Mouse (Mus musculus) cerebellum, postnatal 4 days (tissue): ENCODE measurements at regions not wholly inside any gene's neighbourhood (a gene's known extent, or its start where the extent isn't known, plus 50 kb on each side); places are given as distances from the start of the nearest gene placed in this dataset.
A peak's percentile ranks its signal among the peaks of the same experiment; 100 is the strongest.

ENCODE experiments used
- DNase-seq, 2 experiments: peaks; one replicate each; pipeline ENCODE4 v3.0.0; 2022; ENCODE audit warnings: low spot score in 2 of 2, mixed read lengths in 1 of 2

DNA sequence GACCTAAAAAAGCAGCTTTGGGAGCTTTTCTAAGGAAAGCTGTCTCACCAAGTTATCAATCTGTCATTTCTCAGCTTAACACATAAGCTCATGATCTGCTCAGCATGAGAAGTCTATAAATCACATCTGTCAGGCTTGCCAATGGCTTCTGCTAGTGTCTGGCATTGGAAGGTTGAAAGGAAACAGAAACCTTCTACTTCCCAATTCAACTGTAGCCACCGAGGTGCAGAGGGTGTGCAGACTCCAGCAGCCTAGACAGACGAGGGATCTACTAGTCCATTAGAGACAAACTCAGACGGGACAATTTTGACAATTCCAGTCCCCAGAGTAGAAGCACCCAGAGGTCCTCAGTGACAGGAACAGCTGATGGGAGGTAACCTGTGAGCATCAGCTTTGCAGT is 103.0 kb downstream of the Nab1 start:
- DNase-seq, result no peak

DNA sequence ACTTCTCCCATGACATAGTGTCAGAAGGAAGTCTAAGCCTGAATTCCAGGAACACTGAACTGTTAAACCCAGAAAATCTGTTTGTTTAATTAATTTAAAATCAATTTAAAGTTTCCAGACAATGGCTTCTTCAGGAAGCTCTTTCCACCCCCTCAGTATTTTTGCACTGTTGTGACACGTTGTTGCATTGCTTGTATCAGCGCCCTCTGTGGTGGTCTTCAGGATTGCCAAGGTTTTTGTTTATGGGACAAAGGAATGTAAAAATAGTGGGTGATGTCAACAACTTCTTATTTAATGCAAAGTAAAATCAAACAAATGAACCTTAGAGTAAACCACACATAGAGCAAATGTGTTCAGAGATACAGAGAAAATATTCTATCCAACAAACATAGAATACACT is 107.5 kb downstream of the Nab1 start:
- no peak for DNase-seq

DNA sequence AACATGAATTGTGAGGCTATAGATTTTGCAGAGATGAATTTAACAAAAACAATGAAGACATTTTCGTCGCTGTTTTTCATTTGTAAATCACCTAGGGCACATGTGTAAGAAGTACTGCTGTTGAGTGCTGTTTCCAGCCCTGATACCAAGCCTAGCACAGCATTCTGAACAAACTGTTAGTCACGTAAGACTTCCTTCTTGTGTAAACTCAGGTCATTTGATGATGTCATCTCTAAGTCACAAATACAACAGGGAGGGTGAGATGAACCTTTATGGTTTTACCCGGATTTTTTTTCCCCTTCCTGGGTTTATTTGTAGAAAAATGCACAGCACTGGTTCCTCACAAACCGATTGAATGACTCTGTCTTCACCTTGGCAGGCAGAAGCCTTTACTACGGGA is 111.6 kb downstream of the Nab1 start:
- no peak for DNase-seq

DNA sequence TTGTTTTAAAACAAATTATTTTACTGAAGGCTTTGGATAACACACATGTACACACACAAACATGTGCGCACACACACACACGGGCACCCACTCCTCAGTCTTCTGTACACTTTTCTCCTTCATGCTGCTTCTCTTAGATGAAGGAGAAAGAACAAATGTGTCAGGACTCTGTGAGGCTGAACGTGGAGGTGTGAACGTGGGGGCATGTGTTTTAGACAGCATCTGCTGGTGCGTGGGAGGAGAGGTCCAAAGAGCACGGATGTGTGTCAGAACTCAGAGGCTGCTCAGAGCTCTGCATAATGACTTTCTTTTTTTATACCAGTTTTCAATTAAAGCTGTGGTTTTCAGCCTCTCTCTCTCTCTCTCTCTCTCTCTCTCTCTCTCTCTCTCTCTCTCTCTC is 112.4 kb downstream of the Nab1 start:
- no peak for DNase-seq

DNA sequence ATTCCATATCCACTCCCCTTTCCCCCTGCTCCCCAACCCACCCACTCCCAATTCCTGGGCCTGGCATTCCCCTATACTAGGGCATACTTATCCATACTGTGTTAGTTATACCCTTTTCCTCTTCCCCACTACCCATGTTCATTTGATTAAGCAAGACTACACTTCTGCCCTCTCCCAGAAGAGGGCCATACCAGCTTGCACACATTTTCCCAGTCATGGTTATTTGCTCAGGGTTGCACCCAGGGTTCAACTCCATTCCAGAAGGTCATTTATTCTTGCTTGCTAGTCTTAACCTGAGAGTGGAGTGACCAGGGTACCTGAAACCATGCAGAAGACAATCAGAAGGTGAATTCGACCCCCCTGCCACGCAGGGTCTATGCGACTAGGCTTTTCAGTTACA is 113.4 kb downstream of the Nab1 start:
- DNase-seq, result no peak

DNA sequence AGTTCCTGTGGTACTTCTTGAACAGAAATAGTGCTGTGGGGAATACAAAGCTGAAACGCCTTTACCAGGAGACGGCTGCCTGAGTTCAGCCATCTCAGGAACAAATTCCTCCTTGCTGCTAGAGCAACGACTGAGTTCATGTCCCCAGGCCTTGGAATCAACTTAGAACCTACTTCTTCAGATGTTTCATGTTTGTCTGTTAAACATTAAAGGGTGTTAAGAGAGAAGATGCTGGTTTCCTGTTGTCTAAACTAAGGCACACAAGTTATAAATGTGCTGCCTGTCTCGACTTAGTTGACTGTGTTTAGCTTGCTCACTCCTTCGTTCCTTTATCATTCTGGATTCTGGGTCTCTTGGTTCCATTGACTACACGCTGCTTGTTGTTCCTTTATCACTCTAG is 125.2 kb downstream of the Nab1 start:
- DNase-seq, result no peak

DNA sequence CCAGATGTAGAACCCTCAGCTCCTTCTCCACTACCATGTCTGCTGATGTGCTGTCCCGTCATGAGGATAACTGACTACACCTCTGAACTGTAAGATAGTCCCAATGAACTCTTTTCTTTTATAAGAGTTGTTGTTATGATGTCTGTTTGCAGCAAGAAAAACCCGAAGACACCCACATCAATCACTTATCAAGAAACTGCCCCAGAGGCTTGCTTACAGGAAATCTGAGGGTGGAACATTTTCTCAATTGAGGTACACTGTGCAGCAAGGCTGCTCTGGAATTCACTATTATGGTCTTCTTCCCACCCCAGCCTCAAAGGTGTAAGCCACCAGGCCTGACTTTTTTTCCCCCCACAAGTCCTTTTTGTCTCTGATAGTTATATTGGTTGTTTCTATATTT is 125.8 kb downstream of the Nab1 start:
- DNase-seq, result no peak

DNA sequence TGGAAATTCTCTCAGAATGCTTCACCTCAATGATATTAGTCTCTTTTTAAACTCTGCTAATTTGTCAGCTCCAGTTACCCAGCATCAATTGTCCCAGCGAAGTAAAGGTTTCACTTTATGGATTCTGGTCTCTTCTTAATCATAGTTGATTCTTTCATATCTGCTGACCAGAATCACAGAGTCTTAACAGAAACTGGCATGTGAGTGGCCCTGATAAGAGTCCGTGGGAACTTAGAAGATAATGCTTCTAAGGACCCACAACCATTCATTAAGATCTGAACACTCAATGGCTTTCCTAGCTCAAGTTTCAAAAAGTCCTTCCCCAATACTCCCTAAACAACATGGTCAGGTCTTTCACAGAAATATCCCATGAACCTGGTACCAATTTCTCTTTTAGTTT is 126.7 kb downstream of the Nab1 start:
- no peak for DNase-seq

DNA sequence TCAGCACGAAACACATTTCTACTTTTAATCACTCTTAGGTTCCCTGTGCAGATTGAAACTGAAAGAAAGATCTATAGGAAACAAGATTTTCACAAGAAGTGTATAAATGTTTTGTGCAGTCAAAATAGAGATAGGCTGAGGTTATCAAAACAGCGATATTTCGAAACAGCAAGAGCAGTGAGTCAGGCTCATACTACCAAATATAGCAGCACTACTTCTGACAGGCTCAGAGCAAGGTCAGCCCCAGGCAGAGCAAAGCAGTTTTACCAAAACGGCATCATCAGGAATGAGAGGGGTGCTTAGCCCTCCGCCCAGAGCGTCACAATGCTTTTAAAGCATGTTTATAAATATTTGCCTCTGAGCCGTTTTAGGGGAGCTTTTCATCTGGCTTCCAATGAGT is 133.4 kb upstream of the Gls start:
- no peak for DNase-seq

DNA sequence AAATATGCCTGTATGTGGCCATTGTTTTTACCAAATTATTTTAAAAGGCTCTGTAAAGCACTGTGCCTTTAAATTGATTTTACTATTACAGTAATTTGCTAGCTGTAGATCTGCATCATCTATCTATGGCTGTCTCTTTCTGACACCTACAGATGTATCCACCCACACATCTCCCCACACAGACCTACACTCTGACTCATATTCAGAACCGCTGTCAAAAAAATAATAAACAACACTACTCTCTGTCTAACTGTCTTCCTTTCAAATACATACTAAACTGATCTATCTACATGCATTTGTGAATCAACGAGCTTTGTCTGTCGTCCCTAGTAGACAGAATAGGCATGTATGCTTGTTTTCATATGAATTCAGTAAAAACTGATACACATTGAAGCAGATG is 130.6 kb upstream of the Gls start:
- DNase-seq, result no peak

DNA sequence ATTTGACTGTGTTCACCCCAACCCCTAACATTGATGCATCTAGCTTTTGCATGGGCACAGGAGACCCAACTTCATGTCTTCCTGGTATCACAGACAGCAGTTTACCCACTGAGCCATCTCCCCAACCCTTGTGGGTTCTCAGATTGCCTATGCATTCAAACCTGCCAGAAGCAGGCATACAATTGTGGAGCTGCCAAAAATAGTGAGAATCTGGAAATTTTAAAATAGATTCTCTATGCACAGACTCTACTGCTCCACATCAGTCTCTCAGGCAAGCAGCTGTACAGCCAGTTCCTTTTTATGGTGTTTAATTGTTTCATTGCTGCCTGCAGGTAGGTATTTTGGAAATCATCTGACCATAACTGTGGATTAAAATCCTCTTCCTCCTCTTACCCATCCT is 129.9 kb upstream of the Gls start:
- DNase-seq, result no peak

DNA sequence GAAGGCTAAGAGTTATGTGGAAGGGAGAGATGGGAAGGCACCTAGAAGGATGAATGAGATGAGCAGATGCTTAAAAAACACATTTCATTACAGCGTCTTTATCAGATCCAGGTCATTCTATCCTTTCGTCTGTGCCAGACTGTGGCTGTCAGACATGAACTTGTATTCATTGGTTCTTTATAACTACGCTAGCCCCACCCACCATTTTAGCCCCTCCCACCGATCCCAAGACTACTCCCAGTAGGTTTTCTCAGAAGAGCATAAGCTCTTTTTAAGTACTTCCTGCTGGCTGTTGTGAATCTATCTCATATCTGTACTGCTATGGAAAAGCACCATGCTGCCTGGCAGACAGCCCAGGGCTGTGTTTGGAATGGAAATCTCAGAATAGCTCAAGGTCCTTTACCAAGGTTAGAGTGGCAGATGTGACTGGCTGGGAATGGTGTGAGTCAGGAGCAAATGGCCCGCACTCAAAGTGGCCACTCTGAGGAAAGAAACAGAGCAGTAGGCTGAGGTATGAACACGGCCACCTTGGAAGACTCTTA is 121.1 kb upstream of the Gls start:
- no peak for DNase-seq

DNA sequence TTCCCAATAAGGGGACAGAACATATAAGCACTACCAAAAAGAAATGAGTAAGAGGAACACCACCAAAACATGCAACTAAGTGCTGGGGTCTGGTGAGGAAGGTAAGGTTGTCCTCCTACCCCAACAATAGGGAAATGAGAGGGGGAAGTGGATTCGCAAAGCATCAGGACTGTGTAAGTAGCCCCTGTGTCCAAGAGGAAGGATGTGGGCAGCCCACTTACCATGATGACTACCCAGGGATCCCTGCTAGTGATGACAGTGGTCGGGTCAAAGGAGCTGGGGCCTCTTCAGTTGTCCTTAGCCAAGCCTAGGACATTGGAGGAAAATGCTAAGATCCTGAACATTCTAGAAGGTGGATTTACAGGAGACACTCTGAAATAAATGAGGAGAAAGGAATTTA is 109.1 kb upstream of the Gls start:
- no peak for DNase-seq

DNA sequence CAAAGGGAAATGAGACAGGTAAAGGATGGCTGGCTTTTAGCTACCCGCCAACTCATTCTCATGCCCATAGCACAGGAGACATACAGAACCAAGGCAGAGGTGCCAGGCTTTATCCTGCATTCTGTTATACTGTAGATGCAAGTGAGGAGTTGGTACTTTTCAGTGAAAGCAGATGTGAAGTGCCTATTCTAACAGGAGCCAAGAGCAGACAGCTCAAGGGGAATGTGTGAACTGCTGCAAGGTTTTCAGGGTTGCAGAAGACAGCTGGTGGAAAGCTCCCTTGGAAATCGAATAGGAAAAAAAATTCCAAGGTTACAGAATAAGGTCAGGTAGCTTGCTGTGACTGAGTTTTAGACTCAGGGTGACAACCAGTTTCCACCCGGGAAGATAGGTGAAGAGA is 105.7 kb upstream of the Gls start:
- no peak for DNase-seq

DNA sequence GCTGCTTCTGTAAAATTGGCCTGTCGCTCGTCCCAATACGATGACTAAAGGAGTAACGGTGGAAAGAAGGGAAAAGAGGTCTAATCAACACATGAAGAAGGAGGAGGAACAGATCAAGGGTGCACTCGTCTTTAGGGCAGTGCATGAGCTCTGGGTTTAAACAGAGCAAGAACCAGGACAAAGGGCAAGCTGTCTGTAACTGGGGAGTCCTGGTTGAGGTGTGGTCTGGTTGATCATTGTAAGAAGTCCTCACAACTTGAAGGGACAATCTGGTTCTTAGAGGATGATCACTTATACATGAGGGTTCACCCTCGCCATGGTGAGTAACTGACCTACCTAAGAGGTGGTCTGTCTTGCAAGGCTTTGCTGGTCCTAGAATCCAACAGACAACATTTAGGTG is 105.2 kb upstream of the Gls start:
- DNase-seq, result no peak

DNA sequence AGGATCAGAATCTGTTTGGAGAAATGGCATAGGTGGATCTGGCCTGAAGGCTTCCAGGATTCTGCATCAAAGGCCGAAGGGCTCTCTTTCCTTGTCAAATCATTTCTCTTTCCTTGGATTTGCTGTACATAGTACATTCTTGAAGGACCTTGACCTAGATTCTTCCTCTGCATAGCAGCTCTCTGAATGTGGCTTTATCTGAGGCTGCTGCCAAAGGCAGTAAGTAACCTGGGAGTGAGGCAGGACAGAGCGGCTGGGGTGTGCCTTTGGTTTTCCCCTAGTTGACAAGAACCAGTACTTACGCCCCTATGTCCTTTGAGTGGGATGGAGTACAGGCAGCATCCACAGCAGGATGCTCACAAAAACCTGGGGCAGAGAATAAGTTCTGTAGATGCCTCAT is 103.7 kb upstream of the Gls start:
- no peak for DNase-seq

DNA sequence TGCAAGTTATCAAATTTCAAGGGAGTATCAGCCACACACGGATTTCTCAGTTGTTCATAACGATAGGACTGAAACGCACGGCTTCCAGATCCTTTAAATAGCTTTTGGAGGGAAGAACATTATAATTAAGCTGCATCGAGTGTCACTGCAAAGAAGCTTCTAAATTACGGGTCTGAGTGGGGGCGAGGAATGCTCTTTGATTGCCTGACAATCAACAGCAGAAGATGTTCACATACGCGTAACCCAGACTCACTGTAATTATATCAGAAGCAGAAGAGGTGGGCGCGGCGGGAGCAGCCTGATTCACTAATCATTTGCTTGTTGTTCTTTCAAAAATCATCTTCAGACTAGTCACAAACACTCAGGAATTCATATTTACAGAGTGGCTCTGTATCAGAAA is 99.0 kb upstream of the Gls start:
- no peak for DNase-seq

DNA sequence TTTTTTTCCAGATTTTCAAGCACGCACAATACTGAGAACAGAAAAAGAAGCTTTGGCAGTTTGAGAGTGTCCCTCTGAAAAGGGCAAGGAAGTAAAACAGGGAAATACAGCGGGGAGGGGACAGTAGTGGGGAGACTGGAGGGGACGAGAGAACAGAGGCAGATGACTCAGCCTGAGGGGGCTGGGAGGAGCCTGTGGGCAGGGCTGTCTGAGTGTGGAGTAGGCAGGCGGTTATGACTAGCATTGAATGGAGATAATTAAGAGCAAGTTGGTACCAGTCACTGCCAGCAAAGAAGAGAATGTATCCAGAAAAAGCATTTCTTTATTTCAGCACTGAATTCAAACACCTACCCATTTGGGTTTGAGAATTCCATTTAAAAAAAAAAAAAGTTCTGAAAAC is 98.4 kb upstream of the Gls start:
- no peak for DNase-seq

DNA sequence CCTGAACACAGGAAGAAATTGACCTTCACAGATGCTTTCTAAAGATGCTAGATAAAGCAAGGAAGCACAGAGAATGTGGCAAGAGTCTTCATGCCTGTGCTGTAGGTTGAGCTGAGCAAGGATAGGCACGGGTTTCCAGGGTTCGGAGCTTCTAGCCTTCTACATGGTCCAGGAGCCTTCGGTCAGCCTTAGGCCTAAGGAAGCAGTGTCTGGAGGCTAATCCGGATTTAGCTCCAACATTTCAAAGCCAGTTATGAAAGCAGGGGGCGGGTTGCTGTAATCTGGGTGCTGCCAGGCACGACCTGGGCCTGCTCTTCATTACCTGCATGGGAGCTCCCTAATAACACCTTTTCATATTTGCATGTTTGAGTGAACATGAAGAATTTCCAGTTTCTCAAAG is 97.5 kb upstream of the Gls start:
- DNase-seq, result no peak

DNA sequence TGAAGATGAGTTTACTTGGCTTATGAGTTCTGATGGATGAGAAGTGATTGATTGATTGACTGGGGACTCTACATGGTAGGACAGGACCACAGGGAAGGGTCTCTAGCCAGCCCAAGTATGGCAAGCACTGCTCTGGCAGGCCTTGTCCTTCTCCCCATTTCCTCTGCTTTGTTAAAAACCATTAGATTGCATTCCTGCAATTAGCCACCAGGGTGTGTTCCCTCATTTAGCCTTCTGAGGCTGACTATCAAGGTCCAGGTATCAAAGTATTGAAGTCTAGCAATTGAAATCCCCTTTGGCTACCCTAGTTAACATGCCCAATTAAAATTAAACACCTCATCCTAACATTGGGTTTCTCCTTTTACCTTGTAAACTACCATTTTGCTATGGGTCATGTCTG is 95.5 kb upstream of the Gls start:
- DNase-seq, result no peak

DNA sequence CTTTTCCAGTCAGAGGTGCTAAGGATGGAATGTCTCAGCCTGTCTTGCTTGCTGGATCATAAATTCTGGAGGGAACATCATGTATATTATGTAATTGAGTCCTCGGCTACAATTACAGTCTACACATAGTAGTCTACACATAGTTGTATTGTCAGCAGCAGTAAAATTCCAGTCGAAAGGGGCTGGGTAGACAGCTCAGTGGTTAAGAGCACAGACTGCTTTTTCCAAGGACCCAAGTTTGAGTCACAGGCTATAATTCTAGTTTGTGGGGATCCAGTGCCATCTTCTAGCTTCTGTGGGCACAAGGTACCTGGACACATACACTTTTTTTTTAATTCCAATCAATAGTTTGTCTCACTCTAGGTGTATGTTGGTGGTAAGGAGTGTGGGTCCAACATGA is 91.3 kb upstream of the Gls start:
- no peak for DNase-seq

DNA sequence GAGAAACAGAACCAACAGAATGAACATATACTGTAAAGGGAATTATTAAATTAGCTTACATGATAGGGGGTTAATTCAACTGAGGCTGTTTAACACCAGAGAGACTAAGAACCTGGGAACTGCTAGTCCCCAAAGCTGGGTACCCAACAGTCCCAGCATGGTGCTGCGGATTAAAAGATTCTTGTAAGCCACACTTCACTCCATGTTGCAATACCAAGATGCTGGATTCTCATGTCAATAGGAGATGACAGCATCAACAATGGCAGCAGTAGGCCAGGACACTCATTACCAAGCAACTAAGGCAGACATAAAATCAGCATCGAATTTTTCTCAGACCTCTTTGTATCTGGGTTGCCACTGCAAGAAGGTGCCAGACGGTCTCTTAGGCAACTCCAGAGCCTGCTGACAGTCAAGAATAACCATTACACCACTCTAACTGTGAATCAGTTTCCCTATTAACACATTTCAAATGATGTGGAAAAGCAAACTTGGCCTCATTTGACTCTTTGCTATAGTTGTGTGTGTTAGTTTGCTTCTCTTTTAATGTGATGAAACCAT is 79.1 kb upstream of the Gls start:
- DNase-seq, result no peak

DNA sequence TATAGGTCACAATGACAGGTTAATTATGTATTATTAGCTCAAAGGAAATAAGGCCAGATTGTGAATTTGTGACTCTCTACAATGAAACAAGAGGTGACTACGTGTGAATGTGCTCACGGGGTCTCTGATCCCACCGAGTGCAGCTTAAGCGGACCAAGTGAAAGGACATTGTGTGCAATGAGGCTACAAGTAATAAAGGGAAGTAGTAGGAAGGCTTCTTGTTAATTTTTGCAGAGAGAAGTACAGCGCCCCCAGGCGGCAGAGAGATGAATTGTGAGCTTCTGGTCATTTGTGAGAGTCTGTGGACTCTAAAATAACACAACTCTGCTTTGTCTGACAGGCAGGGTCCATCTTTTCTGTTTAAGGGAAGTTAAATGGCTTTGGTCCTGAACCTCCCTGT is 73.9 kb upstream of the Gls start:
- DNase-seq, result peak in 1 of 2 experiments; percentile 20
